Mouse (Mus musculus) bone marrow macrophage, adult 2 months (primary cell): ENCODE measurements around the gene Pacs1. TPM values are rescaled to one million over a fixed set of nuclear protein-coding genes. Genes with fewer than 3 reads are reported as not detected.
"Not testable (repeated sequence)": the region's sequence is repeated elsewhere in the genome, so short reads cannot be mapped to it uniquely, and the experiment has no call there.

ENCODE experiments used
- H3K27ac ChIP-seq: 2 replicates; pipeline ENCODE4 v1.5.1; 2012; ENCODE audit warnings: low read depth, low read length; ENCODE audit not compliant: insufficient read depth
- H3K4me1 ChIP-seq: 2 replicates; pipeline ENCODE4 v1.6.1; 2012; ENCODE audit warnings: low read length; ENCODE audit not compliant: control insufficient read depth, insufficient read depth
- H3K4me3 ChIP-seq: 2 replicates; pipeline ENCODE4 v1.5.1; 2012; ENCODE audit warnings: mild to moderate bottlenecking, low read length, moderate library complexity; ENCODE audit not compliant: insufficient read depth
- CTCF ChIP-seq: IDR thresholded peaks from 2 replicates; pipeline ENCODE4 v1.5.1; 2012; ENCODE audit warnings: low read depth, mild to moderate bottlenecking, low read length, moderate library complexity
- POLR2A ChIP-seq: IDR thresholded peaks from 2 replicates; pipeline ENCODE4 v1.6.1; 2012; ENCODE audit warnings: mild to moderate bottlenecking, low read depth, low read length, borderline replicate concordance
- polyA plus RNA-seq: library from polyadenylated mRNA; stranded (reverse); fragments of >200 nt; gene quantifications from 2 replicates; pipeline ENCODE4 v1.2.4, GENCODE M21; 2012; ENCODE audit not compliant: missing spikeins, insufficient read depth, insufficient read length

Pacs1 gene
- polyA plus RNA-seq, 1 experiment: 32.7 TPM

DNA sequence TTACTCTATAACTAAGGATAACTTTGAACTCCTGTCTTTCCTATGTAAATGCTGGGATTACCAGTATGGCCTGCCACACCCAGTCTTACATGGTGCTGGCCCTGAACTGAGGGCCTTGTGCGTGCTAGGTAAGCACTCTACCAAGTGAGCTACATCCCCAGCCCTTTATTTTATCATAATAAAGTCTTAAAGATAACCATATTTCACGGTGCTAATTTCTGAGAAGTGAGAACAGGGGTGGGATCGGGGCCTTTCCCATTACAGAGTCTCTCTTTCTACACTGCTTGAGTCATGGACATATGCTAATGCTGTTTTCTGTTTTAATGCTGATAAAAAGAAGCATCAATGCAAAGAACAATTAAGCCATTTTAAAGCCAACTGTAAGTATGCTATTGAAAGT lies 4.0 kb downstream of the Pacs1 start:
- TF ChIP-seq CTCF (no peak), POLR2A (no peak)
- Histone ChIP-seq H3K27ac (no peak overlapping the region), H3K4me1 (peaks cover 28% of the 10 kb centered on the region), H3K4me3 (no peak overlapping the region)

GRCm38 (mm10) chr19:5268017-5268416 lies 4.9 kb downstream of the Pacs1 start:
- no peak overlapping the region for H3K27ac ChIP-seq
- H3K4me3 ChIP-seq: no peak overlapping the region
- H3K4me1 ChIP-seq: peaks cover 23% of the 10 kb centered on the region
- no peak for TF ChIP-seq CTCF
- TF ChIP-seq POLR2A: no peak

GRCm38 (mm10) chr19:5267015-5267414 lies 5.9 kb downstream of the Pacs1 start:
- Histone ChIP-seq H3K4me3 (no peak overlapping the region), H3K27ac (no peak overlapping the region), H3K4me1 (peaks cover 23% of the 10 kb centered on the region)
- TF ChIP-seq POLR2A (no peak), CTCF (no peak)

GRCm38 (mm10) chr19:5257140-5257539 lies 15.8 kb downstream of the Pacs1 start:
- TF ChIP-seq POLR2A: no peak
- TF ChIP-seq CTCF: no peak
- Histone ChIP-seq H3K27ac (peak overlapping the region; percentile 83), H3K4me1 (peaks cover 18% of the 10 kb centered on the region), H3K4me3 (no peak overlapping the region)

DNA sequence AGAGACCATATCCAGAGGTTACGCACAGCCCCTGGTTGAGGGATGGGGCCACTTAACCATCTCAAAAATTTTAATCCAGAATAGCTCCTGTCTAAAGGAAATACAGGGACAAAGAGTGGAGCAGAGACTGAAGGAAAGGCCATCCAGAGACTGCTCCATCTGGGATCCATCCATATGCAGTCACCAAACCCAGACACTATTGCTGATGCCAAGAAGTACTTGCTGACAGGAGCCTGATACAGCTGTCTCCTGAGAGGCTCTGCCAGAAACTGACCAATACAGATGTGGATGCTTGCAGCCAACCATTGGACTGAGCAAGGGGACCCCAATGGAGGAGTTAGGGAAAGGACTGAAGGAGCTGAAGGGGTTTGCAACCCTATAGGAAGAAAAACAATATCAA lies 35.9 kb downstream of the Pacs1 start:
- H3K27ac ChIP-seq, H3K4me3 ChIP-seq, H3K4me1 ChIP-seq: not testable (repeated sequence)

DNA sequence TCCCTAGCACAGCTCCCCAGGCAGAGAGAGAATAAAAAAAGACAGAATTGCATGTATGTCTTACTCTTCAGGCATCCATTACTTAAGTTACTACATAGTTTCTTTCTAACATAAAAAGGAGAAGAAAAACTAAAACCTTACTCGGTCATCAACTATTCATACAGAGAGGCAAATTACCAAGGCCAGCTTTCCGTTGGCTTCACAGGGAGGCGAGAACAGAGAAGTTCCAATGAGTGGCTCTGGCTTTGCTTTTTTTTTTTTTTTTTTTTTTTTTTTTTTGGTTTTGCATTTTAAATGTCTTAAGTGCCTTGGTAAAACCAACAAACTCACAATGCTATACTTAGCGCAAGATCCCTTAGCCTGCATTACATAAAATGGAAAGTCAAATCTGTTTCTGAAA lies 40.2 kb downstream of the Pacs1 start:
- Histone ChIP-seq H3K4me3 (no peak overlapping the region), H3K4me1 (peaks cover 6% of the 10 kb centered on the region), H3K27ac (no peak overlapping the region)
- TF ChIP-seq CTCF (no peak), POLR2A (no peak)

DNA sequence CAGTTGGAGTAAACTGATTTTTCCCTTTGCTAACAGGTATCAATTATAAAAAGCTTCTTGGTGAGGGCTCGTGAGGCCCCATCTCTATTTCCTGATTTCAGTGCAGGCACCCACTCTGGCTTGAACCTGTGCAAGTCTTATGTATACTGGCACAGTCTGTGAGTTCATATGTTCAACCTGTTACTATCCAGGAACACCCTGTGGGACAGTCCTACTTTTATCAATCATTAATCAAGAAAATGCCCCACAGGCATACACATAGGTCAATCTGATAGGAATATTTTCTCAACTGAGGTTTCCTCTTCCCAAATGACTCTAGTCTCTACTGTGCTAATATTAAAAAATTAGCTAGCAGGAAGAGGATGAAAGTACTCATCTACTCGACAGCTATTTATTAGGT lies 42.8 kb downstream of the Pacs1 start:
- no peak for TF ChIP-seq POLR2A
- TF ChIP-seq CTCF: no peak
- no peak overlapping the region for H3K27ac ChIP-seq

GRCm38 (mm10) chr19:5224624-5225023 lies 48.3 kb downstream of the Pacs1 start:
- TF ChIP-seq POLR2A (no peak), CTCF (no peak)
- H3K27ac ChIP-seq: no peak overlapping the region
- peaks cover 2% of the 10 kb centered on the region; the same call in 1 of the 2 replicates for H3K4me1 ChIP-seq
- H3K4me3 ChIP-seq: no peak overlapping the region

More for the DNA sequence above, 42.8 kb downstream of the Pacs1 start:
- Histone ChIP-seq H3K4me3 (no peak overlapping the region), H3K4me1 (peaks cover 6% of the 10 kb centered on the region)

DNA sequence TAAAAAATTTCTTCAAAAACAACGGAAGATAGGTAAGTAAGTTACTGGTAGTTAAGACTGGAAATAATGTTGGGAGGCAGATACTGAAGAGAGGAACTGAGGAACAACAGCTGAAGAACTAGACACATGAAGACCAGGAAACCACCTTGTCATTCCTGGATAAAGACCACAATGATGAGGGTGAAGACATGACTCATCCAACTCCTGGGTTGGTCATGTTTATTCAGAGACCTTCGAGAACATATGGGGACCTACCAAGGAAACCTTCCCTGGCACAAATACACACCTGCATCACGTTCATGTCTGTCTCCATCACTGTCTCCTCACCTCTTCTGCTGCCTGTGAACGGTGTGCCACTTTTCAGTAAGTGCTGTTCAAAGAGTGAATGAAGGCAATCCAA lies 48.8 kb downstream of the Pacs1 start:
- Histone ChIP-seq H3K4me1 (peaks cover 2% of the 10 kb centered on the region; the same call in 1 of the 2 replicates), H3K4me3 (no peak overlapping the region), H3K27ac (no peak overlapping the region)
- no peak for TF ChIP-seq POLR2A
- no peak for TF ChIP-seq CTCF

GRCm38 (mm10) chr19:5221926-5222325 lies 51.0 kb downstream of the Pacs1 start:
- Histone ChIP-seq H3K4me3 (no peak overlapping the region), H3K27ac (no peak overlapping the region), H3K4me1 (peaks cover 2% of the 10 kb centered on the region; the same call in 1 of the 2 replicates)
- TF ChIP-seq CTCF (no peak), POLR2A (no peak)

- H3K4me1 ChIP-seq, H3K27ac ChIP-seq, H3K4me3 ChIP-seq: not testable (repeated sequence)
Measured at GRCm38 (mm10) chr19:5221219-5221723, 51.6 kb downstream of the Pacs1 start.
